Mouse (Mus musculus) cerebellum, adult 2 months (tissue): ENCODE data around the gene Mien1. TPM values are rescaled to one million over a fixed set of nuclear protein-coding genes. Genes with fewer than 3 reads are reported as not detected.

ENCODE experiments used
- DNase-seq, 2 experiments: peaks; one replicate each; pipeline ENCODE4 v3.0.0; 2021
- H3K27ac ChIP-seq: fragments of 200-500 bp; 2 replicates; pipeline ENCODE4 v1.5.1; 2012; ENCODE audit warnings: low read length, control low read depth, inconsistent platforms; ENCODE audit not compliant: insufficient read depth
- H3K27me3 ChIP-seq: fragments of 200-500 bp; 2 replicates; pipeline ENCODE4 v1.6.1; 2012; ENCODE audit warnings: inconsistent platforms, mild to moderate bottlenecking, low read length, moderate library complexity; ENCODE audit not compliant: control insufficient read depth, insufficient read depth
- H3K4me1 ChIP-seq: fragments of 200-500 bp; 2 replicates; pipeline ENCODE4 v1.6.1; 2011; ENCODE audit warnings: low read length; ENCODE audit not compliant: control insufficient read depth, insufficient read depth
- H3K4me3 ChIP-seq: fragments of 200-500 bp; replicated peaks from 2 replicates; pipeline ENCODE3; 2011; ENCODE audit warnings: mild to moderate bottlenecking, low read depth, low read length, control low read depth; ENCODE audit not compliant: insufficient read depth
- CTCF ChIP-seq: fragments of 200-500 bp; IDR thresholded peaks from 2 replicates; pipeline ENCODE4 v1.5.1; 2011; ENCODE audit warnings: low read depth, mild to moderate bottlenecking, control low read depth, low read length, moderate library complexity, borderline replicate concordance; ENCODE audit not compliant: insufficient read depth
- POLR2A ChIP-seq: fragments of 200-500 bp; IDR thresholded peaks from 2 replicates; pipeline ENCODE4 v1.6.1; 2011; ENCODE audit warnings: low read length, control low read depth, borderline replicate concordance; ENCODE audit not compliant: insufficient read depth
- WGBS: fragments of 180-500 bp; shearing (Covaris S2); methylation state at CpG from one replicate; pipeline ENCODE4 v1.1.7; 2018; 5-methylcytosine and 5-hydroxymethylcytosine counted together
- polyA plus RNA-seq: library from polyadenylated mRNA; depleted of rRNA; stranded (reverse); fragments of >200 nt; gene quantifications from 2 replicates; pipeline ENCODE4 v1.2.3, GENCODE M21; 2012; rRNA removed

Gene Mien1
- polyA plus RNA-seq: 182 and 183 TPM in 2 replicates

DNA sequence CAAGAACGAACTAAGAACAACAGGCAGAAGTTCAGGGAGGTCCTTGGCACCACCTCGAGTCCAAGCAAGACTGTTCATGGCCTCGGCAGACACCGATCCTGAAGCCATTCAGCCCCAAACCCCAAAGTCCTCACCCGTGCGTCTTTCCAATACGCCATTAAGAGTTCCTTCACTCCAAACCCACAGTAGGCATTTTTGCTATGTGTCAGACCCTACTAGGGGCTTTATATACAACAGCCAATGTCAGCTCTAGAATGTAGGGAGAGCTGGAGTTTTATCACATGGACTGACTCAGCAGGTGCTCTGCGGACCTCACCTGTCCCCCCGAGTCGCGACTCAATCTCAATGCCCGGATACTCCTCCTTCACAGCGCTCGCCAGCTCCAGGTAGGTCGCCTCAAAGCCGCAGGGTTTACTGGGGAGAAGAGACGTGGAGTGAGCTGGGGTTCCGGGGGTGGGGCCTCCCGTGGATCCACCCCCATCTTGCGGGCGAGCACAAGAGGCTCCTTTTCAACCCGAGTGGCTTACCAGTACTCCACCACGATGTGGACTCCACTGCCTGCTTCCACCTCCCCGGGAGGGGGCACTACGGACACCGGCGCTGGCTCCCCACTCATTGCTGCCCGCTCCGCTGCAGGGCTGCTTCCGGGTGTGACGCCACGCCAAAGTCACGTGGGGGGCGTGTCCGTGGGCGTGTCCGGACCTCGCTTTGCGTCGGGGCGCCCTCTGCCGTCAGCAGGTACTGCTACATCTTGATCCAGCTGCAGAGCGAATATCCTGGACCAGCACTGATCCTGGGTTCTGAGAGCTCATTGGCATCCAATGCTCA lies at the start of gene Mien1:
TSS of gene Mien1 (minus strand) at position 661 of the 828 bp plus-strand sequence.
- TF ChIP-seq POLR2A (peak; percentile 94), CTCF (peak; percentile 85)
- Histone ChIP-seq H3K27me3 (no peaks in the 10 kb centered on the region), H3K27ac (no peak within 1 kb of the TSS), H3K4me3 (peak within 1 kb of the TSS; percentile 68), H3K4me1 (no peaks in the 10 kb centered on the region; the same call in 1 of the 2 replicates)
- WGBS: under 1% methylated on average over 43 of the region's 43 CpGs
- DNase-seq: peak; percentile 93 to 98

- TF ChIP-seq POLR2A: no peak
- no peak for TF ChIP-seq CTCF
- 85% methylated on average over 4 of the region's 5 CpGs for WGBS
- no peak for DNase-seq
- H3K4me3 ChIP-seq: no peak overlapping the region
- H3K4me1 ChIP-seq: no peaks in the 10 kb centered on the region
- no peak overlapping the region for H3K27ac ChIP-seq
- no peaks in the 10 kb centered on the region for H3K27me3 ChIP-seq
Observed at GRCm38 (mm10) chr11:98487526-98488040, 48.8 kb upstream of the Mien1 start.

DNA sequence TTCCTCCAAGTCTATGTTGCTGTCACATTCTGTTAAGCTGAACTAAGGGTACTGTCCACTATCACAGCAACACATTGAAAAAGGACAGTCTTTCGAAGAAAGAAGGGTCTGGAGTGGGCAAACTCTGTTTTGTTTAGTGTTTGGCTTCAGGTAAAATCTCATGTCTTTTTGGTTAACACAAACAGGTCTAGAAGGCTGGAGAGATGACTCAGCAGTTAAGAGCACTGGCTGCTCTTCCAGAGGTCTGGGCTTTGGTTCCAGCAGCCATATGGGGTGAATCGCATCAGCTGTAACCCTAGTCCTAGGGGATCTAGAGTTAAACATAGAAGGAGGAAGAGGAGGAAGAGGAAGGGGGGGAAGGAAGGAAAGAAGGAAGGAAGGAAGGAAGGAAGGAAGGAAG lies 47.0 kb upstream of the Mien1 start:
- no peaks in the 10 kb centered on the region for H3K4me1 ChIP-seq
- no peak for TF ChIP-seq CTCF
- no peak for TF ChIP-seq POLR2A
- 70% methylated on average over 2 of the region's 2 CpGs for WGBS

GRCm38 (mm10) chr11:98482067-98482466 lies 43.3 kb upstream of the Mien1 start:
- Histone ChIP-seq H3K27me3 (no peaks in the 10 kb centered on the region), H3K27ac (no peak overlapping the region), H3K4me3 (no peak overlapping the region), H3K4me1 (no peaks in the 10 kb centered on the region)
- 77% methylated on average over 10 of the region's 10 CpGs for WGBS
- TF ChIP-seq CTCF (no peak), POLR2A (no peak)
- DNase-seq: no peak

More for the DNA sequence above, 47.0 kb upstream of the Mien1 start:
- DNase-seq: no peak
- Histone ChIP-seq H3K27ac (no peak overlapping the region), H3K4me3 (no peak overlapping the region), H3K27me3 (no peaks in the 10 kb centered on the region)

GRCm38 (mm10) chr11:98481231-98481630 lies 42.4 kb upstream of the Mien1 start:
- H3K27ac ChIP-seq: no peak overlapping the region
- H3K27me3 ChIP-seq: no peaks in the 10 kb centered on the region
- DNase-seq: no peak
- H3K4me3 ChIP-seq: no peak overlapping the region
- WGBS: 75% methylated on average over 6 of the region's 6 CpGs
- no peaks in the 10 kb centered on the region for H3K4me1 ChIP-seq
- TF ChIP-seq CTCF (no peak), POLR2A (no peak)

DNA sequence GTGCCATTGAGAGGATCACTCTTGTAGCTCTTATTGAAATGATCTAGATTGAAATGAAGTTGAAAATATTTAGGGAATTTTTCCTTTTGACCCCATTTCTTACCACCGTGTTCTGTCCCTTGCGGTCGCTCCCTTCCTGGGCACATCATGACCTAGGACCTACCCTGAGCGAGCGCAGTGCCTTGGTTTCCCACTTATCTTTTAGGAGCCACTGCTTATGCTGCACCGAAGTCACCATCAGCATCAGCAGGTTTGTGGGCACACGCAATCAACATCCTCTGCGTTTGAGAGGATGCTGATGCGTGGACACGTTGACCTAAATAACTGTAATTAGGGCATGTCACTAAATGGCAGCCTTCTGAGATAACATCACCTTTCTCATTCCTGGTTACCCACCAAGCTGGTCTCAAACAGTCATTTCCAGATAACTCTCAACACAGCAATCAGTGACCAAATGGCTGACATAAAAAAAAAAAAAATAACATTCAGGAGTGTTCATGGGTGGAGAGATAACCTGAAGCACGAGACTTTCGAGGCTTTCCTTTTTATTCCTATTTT lies 41.2 kb upstream of the Mien1 start:
- no peak for DNase-seq

DNA sequence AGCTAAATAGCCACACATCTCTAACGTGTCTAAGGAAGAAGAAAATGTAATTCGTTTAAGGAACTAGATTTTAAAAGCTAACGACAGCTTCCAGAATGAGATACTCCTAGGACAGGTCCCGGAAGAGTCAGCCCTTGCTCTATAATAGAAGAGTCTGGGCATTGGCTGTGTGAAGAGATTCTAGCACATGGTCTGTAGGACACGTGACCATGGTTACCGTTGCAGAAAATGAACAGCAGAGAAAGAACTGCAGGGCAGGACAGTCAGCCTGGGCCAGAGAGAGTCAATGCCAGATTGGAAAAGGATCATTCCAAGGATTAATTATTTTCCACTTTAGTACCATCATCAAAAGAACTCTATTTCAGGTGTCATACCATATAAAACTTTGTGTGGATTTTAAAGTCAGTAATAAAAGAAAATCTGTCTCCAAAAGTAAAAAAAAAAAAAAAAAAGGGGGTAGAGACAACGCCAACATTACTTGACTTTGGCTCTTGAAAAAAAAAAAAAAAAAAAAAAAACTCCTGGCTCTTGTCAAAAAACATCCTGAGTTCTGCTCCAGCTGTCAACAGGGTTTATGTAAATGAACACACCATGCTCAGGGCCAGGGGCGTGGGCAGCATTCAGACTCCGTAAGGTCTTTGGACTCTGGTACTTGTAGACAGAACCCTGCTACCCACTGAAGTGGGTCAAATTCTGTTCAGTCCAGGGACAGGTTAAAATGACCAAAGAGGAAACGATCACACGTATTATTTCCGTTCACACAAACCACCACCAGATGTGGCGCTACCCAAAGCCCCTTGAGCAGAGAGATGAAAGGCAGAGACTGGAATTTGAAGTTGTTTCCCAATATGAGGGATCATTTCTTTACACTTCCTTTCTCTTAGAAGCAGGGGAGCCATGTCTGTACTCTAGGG lies 40.5 kb upstream of the Mien1 start:
- H3K27me3 ChIP-seq: no peaks in the 10 kb centered on the region; the same call in 1 of the 2 replicates
- TF ChIP-seq POLR2A (no peak), CTCF (no peak)
- WGBS: 47% methylated on average over 13 of the region's 13 CpGs

More for the DNA sequence above, 41.2 kb upstream of the Mien1 start:
- TF ChIP-seq POLR2A (no peak), CTCF (no peak)
- Histone ChIP-seq H3K4me3 (no peak overlapping the region), H3K4me1 (no peaks in the 10 kb centered on the region), H3K27ac (no peak overlapping the region), H3K27me3 (no peaks in the 10 kb centered on the region; the same call in 1 of the 2 replicates)
- 90% methylated on average over 12 of the region's 12 CpGs for WGBS

More for the DNA sequence above, 40.5 kb upstream of the Mien1 start:
- H3K4me3 ChIP-seq: no peak overlapping the region
- H3K4me1 ChIP-seq: no peaks in the 10 kb centered on the region
- H3K27ac ChIP-seq: no peak overlapping the region
- DNase-seq: no peak
